Mouse (Mus musculus) spleen, embryonic (tissue): Measurements from ENCODE around the gene A630023A22Rik.

Source experiments
- CTCF ChIA-PET: fragments of 350-600 bp; sonication (Branson Sonifier 250); formaldehyde crosslinking; loops from one replicate; lab custom pipeline; 2022; lab: Charles Lee

Gene A630023A22Rik

DNA sequence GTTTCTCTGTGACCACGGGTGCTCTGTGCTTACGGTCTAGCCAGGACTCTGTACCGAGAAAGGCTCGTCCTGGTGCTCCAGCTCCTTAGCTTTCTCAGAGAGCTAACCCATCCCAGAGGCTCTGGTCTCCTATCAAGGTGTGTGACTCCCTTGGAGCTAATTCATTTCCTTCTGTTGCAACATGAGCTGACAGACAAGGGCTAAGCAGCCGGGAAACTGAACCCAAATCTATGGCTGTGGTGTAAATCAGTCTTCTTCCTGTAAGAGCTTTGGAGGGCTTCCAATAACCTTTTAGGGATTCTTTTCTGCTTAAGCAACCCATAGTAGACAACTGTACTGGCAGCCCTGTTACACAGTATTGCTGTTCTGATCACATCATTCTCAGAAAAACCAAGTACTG lies at the start of gene A630023A22Rik:
Gene A630023A22Rik, minus strand, starts transcription at position 154 of the 400 bp plus-strand sequence.
- CTCF ChIA-PET, result no interaction called here

DNA sequence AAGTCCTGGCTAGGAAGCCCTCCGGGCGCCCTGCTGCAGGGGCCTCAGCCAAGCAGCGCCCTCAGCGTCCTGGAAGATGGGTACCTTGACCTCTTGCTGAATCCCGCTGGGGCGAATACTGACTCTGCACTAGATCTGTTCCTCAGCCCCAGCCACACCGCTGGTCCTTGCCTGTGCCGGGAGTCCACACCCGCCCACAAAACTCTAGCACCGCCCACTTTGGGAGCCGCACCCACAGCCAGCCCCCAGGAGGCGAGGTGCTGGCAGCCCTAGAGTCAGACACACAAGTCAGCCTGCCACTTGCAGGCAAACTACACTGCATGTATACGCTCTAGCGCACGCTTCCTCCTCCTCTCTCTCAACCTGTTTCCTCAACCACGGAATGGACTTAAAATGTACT lies 49.8 kb upstream of the A630023A22Rik start, which contains the start of gene Npy4r:
Gene Npy4r, minus strand, starts transcription at position 148 of the 400 bp plus-strand sequence.
- CTCF ChIA-PET, result no interaction called here

DNA sequence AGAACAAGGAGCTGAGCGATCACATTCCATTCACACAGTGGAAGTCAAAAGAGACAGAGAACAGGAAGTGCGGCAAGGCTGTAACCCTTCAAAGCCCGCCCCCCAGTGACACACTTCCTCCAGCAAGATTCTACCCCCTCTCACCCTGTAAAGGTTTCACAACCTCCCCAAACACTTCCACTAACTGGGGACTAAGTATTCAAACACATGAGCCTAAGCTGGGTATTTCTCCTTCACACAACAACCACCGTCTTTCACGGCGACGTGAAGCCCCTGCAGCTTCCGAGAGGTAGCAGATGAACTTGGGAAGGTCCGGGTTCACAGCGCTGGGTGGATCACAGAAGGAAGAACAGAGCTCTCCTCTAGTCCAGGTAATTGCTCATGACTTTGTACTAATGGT lies 40.4 kb upstream of the A630023A22Rik start:
- CTCF ChIA-PET, result no interaction called here

DNA sequence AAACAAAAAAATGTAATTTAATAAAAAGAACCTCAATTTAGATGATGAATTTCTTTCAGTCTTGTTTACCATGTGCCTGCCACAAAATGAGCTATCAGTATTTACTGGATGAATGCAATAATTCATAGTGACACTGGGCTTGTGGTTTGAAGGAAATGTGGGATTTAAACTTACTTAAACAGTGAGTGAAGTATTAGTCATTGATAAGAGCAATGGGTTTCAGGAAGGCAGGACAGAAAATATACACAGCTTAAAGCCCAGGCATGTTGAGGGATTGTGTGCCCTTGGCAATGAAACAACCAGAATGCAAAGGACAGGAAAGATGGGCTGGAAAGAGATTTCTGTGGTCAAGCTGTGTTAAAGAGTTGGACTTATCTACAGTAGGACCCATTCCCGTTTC lies 39.8 kb upstream of the A630023A22Rik start:
- CTCF ChIA-PET, result no interaction called here

DNA sequence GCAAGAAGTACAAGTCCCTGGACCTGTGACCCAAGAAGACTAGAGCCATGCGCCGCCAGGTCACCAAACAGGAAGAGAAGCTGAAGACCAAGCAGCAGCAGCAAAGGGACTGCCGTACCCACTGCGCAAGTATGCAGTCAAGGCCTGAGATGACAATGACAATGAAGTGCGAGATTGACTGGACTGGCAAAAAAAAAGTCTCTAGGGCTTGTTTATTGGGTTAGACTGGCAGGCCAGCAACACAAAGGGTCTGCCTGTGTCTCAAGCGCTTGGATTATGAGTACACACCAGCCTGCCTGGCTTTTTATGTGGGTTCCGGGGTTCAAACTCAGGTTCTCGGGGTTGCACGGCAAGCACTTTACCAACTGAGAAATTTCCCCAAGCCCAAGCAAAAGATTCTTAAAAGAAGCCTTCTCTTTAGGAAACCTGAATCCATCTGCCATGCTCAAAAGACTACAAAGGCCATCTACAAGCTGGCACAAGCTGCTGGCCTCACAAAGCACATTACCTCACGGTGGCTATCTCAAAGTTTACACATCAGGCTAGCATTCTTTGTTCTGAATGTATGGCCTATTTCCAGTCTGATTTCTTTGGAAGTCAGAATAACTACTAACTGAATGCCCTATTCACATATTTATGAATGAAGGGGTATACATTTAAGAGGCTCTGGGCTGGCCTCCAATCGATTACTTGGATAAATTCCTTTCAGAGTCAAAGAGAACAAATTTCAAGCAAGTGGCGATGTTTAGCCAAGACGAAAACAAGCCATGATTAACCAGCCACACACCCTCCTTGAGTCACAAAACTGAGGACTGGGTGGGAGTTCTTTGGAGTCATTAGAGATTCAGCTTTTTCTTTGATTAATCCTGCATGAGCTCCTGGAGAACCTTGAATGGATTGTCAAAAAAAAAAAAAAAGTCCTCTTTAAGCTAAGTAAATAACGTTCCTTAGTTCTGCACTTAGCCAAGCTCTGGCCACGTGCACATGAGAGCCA lies 37.4 kb upstream of the A630023A22Rik start:
- CTCF ChIA-PET, result no interaction called here

DNA sequence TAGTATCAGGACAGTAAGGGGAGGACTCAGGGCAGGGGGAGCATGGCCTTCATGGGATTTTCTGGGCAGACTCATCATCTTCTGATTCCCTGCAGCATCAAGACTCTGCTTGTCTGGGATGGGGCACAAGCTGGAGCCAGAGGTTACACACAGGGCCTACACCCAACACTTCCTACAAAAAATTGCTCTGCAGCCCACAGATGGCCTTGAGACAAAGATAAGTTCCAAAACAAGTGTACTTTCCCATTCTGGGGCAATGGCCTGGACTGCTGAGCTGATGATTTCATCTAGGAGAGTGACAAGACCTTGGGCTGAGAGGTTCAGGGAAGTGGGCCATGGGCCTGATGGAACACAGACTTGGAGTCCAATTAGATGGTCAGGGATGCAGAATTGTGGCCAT lies 32.8 kb upstream of the A630023A22Rik start:
- CTCF ChIA-PET, result no interaction called here

GRCm38 (mm10) chr14:34131216-34131615 lies 28.7 kb upstream of the A630023A22Rik start:
- CTCF ChIA-PET, result no interaction called here

GRCm38 (mm10) chr14:34121691-34122090 lies 19.1 kb upstream of the A630023A22Rik start:
- CTCF ChIA-PET, result no interaction called here

DNA sequence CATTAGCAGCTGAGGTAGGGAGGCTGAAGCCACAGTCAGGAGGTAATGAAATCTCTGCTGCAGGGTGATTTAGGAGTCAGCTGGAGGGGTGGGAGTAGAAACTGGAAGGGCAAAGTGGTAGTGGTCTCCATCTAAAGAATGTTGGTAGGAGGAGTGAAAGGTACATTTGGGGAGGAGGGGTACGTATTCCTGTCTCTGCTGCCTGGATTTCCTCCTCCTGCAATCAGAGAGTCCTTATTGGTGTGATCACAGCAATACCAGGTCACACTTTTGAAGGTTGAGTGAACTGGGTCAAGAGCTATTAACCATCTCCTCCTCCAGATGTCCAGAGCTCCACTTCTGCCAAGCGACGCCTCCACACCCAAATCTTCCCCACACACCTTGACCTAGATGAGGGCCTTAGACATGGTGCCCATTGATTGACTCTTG lies 18.4 kb upstream of the A630023A22Rik start:
- CTCF ChIA-PET, result no interaction called here

DNA sequence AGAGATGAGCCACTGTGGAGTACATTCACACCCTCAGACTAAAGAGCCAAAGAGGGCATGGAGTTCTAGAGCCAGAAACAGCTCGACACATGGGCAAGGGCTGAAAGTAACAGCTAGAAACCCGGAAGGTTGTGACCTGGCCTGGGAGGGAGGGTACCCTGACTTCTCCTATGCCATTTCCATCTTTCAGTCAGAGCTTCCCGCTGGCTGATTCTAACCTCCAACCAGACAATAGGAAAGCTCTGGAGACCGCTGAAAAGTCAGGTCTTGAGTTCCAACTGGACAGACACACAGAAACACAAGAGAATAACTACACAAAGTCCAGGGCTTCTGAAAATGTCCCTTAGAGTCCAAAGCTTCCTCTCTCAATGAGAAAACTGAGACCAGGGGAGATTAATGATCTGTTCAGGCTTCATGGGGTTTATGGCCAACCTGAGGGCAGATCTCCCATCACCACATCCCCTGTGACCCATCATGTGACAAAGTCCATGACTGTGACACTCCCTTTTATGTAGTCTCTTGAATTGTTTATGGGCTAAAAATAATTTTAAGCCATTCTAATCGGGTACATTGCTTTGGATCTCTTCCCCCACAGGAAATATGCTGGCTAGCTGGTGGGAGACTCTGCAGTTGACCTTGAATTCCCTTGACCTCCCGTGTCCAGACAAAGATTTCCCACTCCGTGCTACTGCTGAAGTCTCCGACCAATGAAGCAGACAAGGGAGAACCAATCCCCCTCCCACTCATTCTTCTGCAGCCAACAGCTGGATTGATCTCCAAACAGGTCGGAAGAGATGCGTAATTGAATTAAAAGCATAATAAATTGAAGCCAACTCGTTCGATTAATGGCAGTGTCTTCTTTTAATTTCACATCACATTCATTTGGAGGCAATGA lies 17.7 kb upstream of the A630023A22Rik start:
- CTCF ChIA-PET, result no interaction called here

GRCm38 (mm10) chr14:34119046-34119723 lies 16.6 kb upstream of the A630023A22Rik start:
- CTCF ChIA-PET, result no interaction called here

- CTCF ChIA-PET, result no interaction called here
Measured at GRCm38 (mm10) chr14:34114311-34114710, 11.8 kb upstream of the A630023A22Rik start.

GRCm38 (mm10) chr14:34107594-34107993 lies 5.0 kb upstream of the A630023A22Rik start:
- CTCF ChIA-PET, result no interaction called here

DNA sequence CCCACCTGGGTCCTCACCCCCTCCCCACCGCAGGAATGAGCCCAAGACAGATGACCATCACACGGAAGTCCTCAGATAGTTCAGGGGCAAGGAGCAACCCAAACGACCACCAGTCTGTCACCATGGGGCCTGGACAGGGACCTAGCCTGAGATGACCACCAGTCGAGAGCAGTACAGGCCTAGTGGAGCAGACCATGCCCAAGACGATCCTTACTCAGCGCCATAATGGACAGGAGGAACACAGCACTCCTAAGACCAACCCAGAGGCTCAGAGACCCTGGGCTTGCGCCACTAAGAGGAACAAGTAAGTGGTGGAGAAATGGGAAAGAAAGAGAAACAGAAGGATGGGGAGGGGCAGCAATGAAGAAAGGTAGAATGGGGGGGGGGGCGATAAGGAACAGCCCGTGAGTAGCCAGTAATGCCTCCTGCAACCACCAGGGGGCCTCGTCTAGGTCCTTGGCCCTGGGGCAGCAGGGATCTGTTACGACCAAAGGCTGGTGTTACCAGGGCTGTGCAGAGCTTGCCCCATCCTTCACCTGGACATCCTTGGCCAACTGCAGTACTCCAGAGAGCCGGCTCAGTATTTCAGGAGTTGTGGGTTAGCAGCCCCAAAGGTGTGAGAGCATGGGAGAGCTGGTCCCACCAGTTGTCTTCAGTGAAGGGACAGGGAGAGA lies 4.0 kb upstream of the A630023A22Rik start:
- CTCF ChIA-PET, result no interaction called here

DNA sequence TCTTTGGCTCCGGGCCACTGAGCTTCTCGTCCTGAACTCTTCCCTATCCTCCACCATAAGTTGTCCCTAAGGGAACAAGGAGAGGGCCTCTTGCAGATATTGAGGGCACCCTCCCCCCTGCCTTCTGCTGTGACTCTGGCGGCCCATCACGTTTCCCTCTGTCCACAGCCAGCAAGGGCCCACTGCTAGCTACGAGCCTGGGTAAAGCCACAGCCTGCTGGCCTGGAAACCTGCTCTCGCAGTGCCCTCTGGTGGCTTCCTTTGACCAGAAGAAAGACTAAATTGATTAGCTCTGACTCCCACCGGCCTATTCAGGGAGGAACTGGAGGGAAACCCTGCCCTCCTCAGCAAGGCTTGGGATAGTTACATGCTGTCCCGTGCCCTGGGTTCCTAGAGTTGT lies 2.3 kb upstream of the A630023A22Rik start:
- CTCF ChIA-PET, result no interaction called here

DNA sequence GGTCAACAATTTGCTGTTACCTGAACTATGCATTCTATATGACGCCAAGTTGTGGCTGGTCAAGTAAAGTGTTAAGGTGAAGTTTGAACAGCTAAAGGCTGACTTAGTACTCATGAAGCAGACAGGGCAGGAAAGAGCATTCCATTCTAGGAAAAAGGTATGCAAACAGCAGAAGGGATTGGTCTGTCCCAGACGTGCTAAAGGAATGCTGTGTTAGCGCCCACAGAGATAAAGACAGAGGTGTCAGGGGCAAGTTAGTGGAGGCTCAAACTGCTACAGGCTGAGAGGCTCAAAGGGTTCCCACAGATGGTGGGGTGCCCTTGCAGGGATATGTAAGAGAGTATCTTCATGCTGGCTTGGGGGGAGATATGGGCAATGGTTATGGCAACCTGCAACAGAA lies 1.3 kb upstream of the A630023A22Rik start:
- CTCF ChIA-PET, result no interaction called here

- CTCF ChIA-PET, result no interaction called here
Measured at GRCm38 (mm10) chr14:34096161-34096560, 6.4 kb downstream of the A630023A22Rik start.

DNA sequence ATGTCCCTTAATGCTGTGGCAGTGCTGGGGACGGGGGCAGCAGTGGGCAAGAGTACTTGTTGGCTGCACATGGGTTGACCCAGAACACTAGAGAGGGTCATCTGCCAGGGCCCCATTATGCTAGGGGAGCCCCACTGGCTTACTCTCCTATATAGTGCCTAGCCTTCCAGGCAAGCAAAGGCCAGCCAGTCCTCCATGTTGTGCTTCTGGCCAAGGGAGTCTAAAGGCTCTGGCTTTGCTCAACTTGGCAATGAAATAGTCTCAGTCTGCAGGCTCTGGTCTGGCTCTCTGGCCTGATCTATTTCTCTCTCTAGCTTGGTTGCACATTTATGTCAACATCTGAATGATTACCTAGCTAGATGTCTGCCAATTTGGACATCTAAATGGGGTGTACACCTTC lies 9.7 kb downstream of the A630023A22Rik start:
- CTCF ChIA-PET, result no interaction called here

DNA sequence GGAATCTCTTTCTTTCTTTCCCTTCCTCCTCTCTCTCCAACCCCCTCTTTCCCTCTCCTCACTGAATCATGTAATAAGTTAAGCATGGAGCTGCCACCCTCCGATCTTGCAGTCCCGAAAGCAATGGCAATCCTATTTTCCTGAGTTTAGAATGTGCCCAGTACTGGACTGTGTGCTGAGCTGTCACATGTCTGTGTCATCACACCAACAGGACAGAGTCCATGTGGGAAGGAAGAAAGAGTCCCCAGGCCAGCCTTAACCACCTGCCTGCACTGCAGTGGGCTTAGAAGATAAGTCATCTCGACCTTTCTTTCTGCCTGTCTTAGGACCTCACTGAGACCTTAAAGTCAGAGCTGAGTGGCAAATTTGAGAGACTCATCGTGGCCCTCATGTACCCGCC lies 11.1 kb downstream of the A630023A22Rik start:
- CTCF ChIA-PET, result no interaction called here

DNA sequence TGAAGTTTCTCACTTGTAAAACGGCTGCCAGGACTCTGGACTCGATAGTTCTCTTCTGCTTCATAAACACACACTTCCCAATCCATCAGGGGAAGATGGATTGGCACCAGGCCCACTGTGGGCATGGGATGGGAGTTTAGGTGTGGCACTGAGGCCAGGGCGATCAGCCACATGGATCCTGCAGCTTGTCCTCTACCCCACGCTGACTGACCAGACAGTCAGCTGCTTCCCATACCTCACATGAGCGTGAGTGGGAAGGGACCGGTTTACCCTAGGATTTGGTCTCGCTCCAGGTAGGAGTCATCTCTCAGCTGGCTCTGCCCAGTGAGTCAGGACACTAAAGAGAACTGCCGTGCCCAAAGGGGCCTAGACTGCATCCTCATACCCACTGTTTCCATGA lies 12.8 kb downstream of the A630023A22Rik start:
- CTCF ChIA-PET, result no interaction called here

DNA sequence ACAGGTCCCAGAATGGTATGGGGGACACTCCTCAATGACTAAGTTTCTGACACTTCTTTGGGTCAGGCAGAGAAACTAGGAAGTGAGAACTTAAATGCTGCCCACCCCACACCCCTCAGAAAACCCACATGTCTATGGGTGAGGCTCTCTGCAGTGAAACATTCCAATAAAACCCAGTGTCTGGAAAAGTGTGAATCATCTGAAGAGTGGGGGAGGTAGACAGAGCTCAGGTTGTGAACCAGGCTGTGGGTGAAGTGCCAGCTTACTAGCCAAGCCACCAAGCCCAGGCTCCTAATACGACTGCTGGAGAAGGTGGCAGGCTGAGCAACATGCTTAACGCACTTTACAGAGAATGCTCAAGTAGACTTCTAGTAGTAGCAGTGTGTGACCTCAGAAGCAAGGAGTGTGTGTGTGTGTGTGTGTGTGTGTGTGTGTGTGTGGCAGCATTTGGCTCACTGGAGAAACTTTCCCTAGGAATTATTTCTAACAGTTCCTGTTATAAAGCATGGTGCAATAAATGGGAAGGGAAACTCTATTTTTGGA lies 14.6 kb downstream of the A630023A22Rik start:
- CTCF ChIA-PET, result no interaction called here
